Mouse (Mus musculus): ENCODE results near the gene Scrn3. TPM values are rescaled to one million over a fixed set of nuclear protein-coding genes. Genes with fewer than 3 reads are reported as not detected.

The Scrn3 gene
- total RNA-seq, 2 experiments from 2014 or later, result 19.0 to 21.7 TPM

GRCm38 (mm10) chr2:73359941-73360340, 47.5 kb downstream of the Scrn3 start:
- no peak for DNase-seq (ENCODE audit: low spot score)
- intact Hi-C loops (cut with DNase I), result no loop called here

GRCm38 (mm10) chr2:73360536-73360935, 48.1 kb downstream of the Scrn3 start:
- intact Hi-C loops (cut with DNase I), result no loop called here
- DNase-seq (ENCODE audit: low spot score), result no peak

- DNase-seq (ENCODE audit: low spot score), result no peak
- intact Hi-C loops (cut with DNase I), result no loop called here
Observed at GRCm38 (mm10) chr2:73363448-73363847, 51.0 kb downstream of the Scrn3 start.

GRCm38 (mm10) chr2:73371530-73372335, 59.3 kb downstream of the Scrn3 start:
- intact Hi-C loops (cut with DNase I), result no loop called here
- no peak for DNase-seq (ENCODE audit: low spot score)

GRCm38 (mm10) chr2:73378326-73378725, 65.9 kb downstream of the Scrn3 start:
- DNase-seq (ENCODE audit: low spot score), result no peak
- intact Hi-C loops (cut with DNase I), result no loop called here

GRCm38 (mm10) chr2:73379656-73380055, 67.3 kb downstream of the Scrn3 start:
- no peak for DNase-seq (ENCODE audit: low spot score)
- intact Hi-C loops (cut with DNase I), result loop anchor here (10.0 kb wide), 2 partner anchors 165 to 515 kb away; partner anchors contain the start of genes Atf2 and Ola1

GRCm38 (mm10) chr2:73380298-73380975, 68.0 kb downstream of the Scrn3 start:
- no peak for DNase-seq (ENCODE audit: low spot score)
- intact Hi-C loops (cut with DNase I), result loop anchor here (10.0 kb wide), 2 partner anchors 166 to 514 kb away; partner anchors contain the start of genes Atf2 and Ola1

- DNase-seq (ENCODE audit: low spot score), result no peak
- intact Hi-C loops (cut with DNase I), result loop anchor here (5.0 to 10.0 kb wide), 3 partner anchors 73 to 510 kb away; partner anchors contain the start of genes Atf2, Cir1, Ola1 and Scrn3
Observed at GRCm38 (mm10) chr2:73385172-73385571, 72.8 kb downstream of the Scrn3 start.

GRCm38 (mm10) chr2:73385641-73386355, 73.4 kb downstream of the Scrn3 start:
- DNase-seq (ENCODE audit: low spot score), result no peak
- intact Hi-C loops (cut with DNase I), result loop anchor here (5.0 to 10.0 kb wide), 3 partner anchors 73 to 509 kb away; partner anchors contain the start of genes Atf2, Cir1, Ola1 and Scrn3

- intact Hi-C loops (cut with DNase I), result loop anchor here (5.0 to 10.0 kb wide), 3 partner anchors 74 to 508 kb away; partner anchors contain the start of genes Atf2, Cir1, Ola1 and Scrn3
- DNase-seq (ENCODE audit: low spot score), result peak; percentile 100
Observed at GRCm38 (mm10) chr2:73386356-73387046, 74.1 kb downstream of the Scrn3 start, which contains the start of gene Gpr155. Gene Gpr155 (minus strand): TSS chr2:73386572.

Other genes with a start within 250 kb of the Scrn3 start
- 10 to 100 TPM; 44.6 to 48.3 TPM for gene Ola1, start 93.7 kb upstream of the Scrn3 start, total RNA-seq (2021)
- not detected for gene Sp9, start 40.7 kb upstream of the Scrn3 start, total RNA-seq (2021)
- 10 to 100 TPM; 13.4 to 14.7 TPM for gene Cir1, start 100 bp downstream of the Scrn3 start, total RNA-seq (2021)
- 10 to 100 TPM in 1 of 2 experiments, 1 to 10 TPM in 1; 9.9 to 12.3 TPM for gene Gpr155, start 74.0 kb downstream of the Scrn3 start, total RNA-seq (2021)
- gene Wipf1, start 217.1 kb downstream of the Scrn3 start, total RNA-seq (2021), result 10 to 100 TPM; 14.0 to 16.7 TPM